ENCODE assay signal across 28 mouse cellular contexts in genomic region chr5:86029820-86030219, GRCm38 (mm10). TPM values are rescaled to one million over a fixed set of nuclear protein-coding genes. Genes with fewer than 3 reads are reported as not detected.
DNase-seq lines count a peak whose midpoint lies in the region; TF ChIP-seq lines count a peak whose summit lies in the region.
"Had no signal": no experiment of that assay in that cellular context is flagged by ENCODE, and none has a peak within 500 bp of the region (broad histone marks: within the 10 kb centered on the region; RNA-seq: fewer than 3 reads in every experiment).

No protein-coding gene starts in this region.

- intact Hi-C loops in heart, adult 2 months (cut with DNase I): no loop called here

- peak; percentile 10 for DNase-seq in cerebellum, adult 11 months
- DNase-seq in cerebellum, postnatal 10 days: no peak
- peak; percentile 39 to 49 for DNase-seq in cerebellum, adult 18-20 months
- peak; percentile 58 for DNase-seq in cerebellum, adult 9-10 months
- no peak for DNase-seq in kidney, postnatal 36 days
- no peak for DNase-seq in left cerebral cortex, adult 9 months (ENCODE audit: low spot score in 2 of 2)
- no peak for DNase-seq in heart, adult 2 months
- DNase-seq: adrenal gland, adult 2 months; adrenal gland, postnatal 14 days; B cell, adult 2 months; embryo, embryonic 11 days; gastrocnemius, postnatal 25 days; heart, adult 18-20 months; heart, postnatal 14 days; heart, postnatal 4 days; kidney, adult 18-20 months had no signal

- TF ChIP-seq CTCF in heart, adult 2 months (IDR thresholded peaks at IDR 0.05): no peak

- H3K27me3 ChIP-seq in heart, adult 2 months (ENCODE audit: control insufficient read depth, insufficient read depth, low read length): no peaks in the 10 kb centered on the region
- H3K27me3 ChIP-seq: CH12.LX; embryonic facial prominence, embryonic 13.5 days; forebrain, embryonic 12.5 days; forebrain, embryonic 15.5 days; heart, embryonic 13.5 days; Patski had no signal

- 85% methylated on average over 2 of the region's 2 CpGs for WGBS in heart, adult 2 months

- H3K4me1 ChIP-seq in heart, adult 2 months (ENCODE audit: control insufficient read depth, insufficient read depth, low read length): no peaks in the 10 kb centered on the region
- H3K4me1 ChIP-seq: embryonic facial prominence, embryonic 10.5 days; embryonic facial prominence, embryonic 13.5 days; forebrain, embryonic 12.5 days; forebrain, embryonic 15.5 days; heart, embryonic 10.5 days; heart, embryonic 13.5 days had no signal

- no peaks in the 10 kb centered on the region for H3K79me2 ChIP-seq in heart, adult 2 months (replicated peaks; ENCODE audit: control insufficient read depth, insufficient read depth, low read length)

- no peaks in the 10 kb centered on the region for H3K36me3 ChIP-seq in heart, adult 2 months (ENCODE audit: control insufficient read depth, insufficient read depth, low read length)

- H3K27ac ChIP-seq in heart, adult 2 months: no peak overlapping the region
- H3K27ac ChIP-seq: embryonic facial prominence, embryonic 10.5 days; embryonic facial prominence, embryonic 13.5 days; forebrain, embryonic 12.5 days; forebrain, embryonic 15.5 days; heart, embryonic 10.5 days; heart, embryonic 13.5 days; hindbrain, embryonic 14.5 days; hindbrain, postnatal 0 days had no signal

- no peak overlapping the region for H3K9ac ChIP-seq in heart, adult 2 months (ENCODE audit: low read depth, low read length)
- H3K9ac ChIP-seq: embryonic facial prominence, embryonic 13.5 days; forebrain, embryonic 12.5 days; forebrain, embryonic 15.5 days; heart, embryonic 13.5 days; hindbrain, embryonic 14.5 days had no signal

- no peak for TF ChIP-seq POLR2A in heart, adult 2 months (IDR thresholded peaks at IDR 0.05; ENCODE audit: insufficient read depth, low read depth, low read length)

- H3K4me3 ChIP-seq in heart, adult 2 months: no peak overlapping the region
- H3K4me3 ChIP-seq: embryonic facial prominence, embryonic 10.5 days; embryonic facial prominence, embryonic 13.5 days; erythroblast, embryonic 14.5 days; forebrain, embryonic 12.5 days; forebrain, embryonic 15.5 days; heart, embryonic 10.5 days; heart, embryonic 13.5 days had no signal

- no peak for TF ChIP-seq EP300 in heart, adult 2 months (IDR thresholded peaks at IDR 0.05; ENCODE audit: insufficient read depth, low read depth, low read length)

RNA-seq across cellular contexts. Expression of gene Cenpc1, which starts 35.6 kb away (rescaled TPM):
- total RNA-seq in heart, adult 2 months (2021): 1 to 10 TPM; 4.3 to 5.3 TPM
- polyA plus RNA-seq in heart, adult 2 months (2012; rRNA removed): 2.3 and 3.0 TPM in 2 replicates

RNA-seq across cellular contexts. Expression of gene Stap1, which starts 41.7 kb away (rescaled TPM):
- total RNA-seq in heart, adult 2 months (2021): under 1 TPM; 0.64 to 0.68 TPM
- 0.56 and 0.57 TPM in 2 replicates for polyA plus RNA-seq in heart, adult 2 months (2012; rRNA removed)
- total RNA-seq: gastrocnemius, adult 8-10 months; hindbrain, postnatal 0 days had no signal
- polyA plus RNA-seq: adrenal gland, adult 2 months; embryonic facial prominence, embryonic 10.5 days; erythroblast, embryonic 14.5 days; Patski had no signal

Comparison
In these comparisons a context has a peak if more than half of its experiments do, and no peak if none do; other contexts are left out.
1. DNase-seq: peak in cerebellum, adult 11 months (single experiment), cerebellum, adult 18-20 months (2 of 2) and cerebellum, adult 9-10 months (single experiment); none in cerebellum, postnatal 10 days (0 of 2), kidney, postnatal 36 days (0 of 2), left cerebral cortex, adult 9 months (0 of 2) and heart, adult 2 months (0 of 2).